Mouse (Mus musculus) liver, embryonic 13.5 days (tissue): Measurements from ENCODE around the gene Ralgapa1. TPM values are rescaled to one million over a fixed set of nuclear protein-coding genes. Genes with fewer than 3 reads are reported as not detected.

Experiments used
- ATAC-seq: fragments of 200-750 bp; cut with Nextera tagmentation; 2 replicates; pipeline ENCODE4 v1.8.0; 2017; ENCODE audit warnings: low read depth, mild to moderate bottlenecking, moderate number of reproducible peaks, moderate library complexity
- DNase-seq: peaks from one replicate; pipeline ENCODE4 v3.0.0; 2022
- H3K27ac ChIP-seq: fragments of 300-500 bp; sonication (generic); 2 replicates; pipeline ENCODE4 v1.5.1; 2015; ENCODE audit warnings: moderate library complexity, mild to moderate bottlenecking, inconsistent platforms
- H3K27me3 ChIP-seq: fragments of 300-500 bp; sonication (generic); 2 replicates; pipeline ENCODE4 v1.6.1; 2015; ENCODE audit warnings: mild to moderate bottlenecking, inconsistent platforms
- H3K36me3 ChIP-seq: fragments of 300-500 bp; sonication (generic); 2 replicates; pipeline ENCODE4 v1.6.1; 2015; ENCODE audit warnings: mild to moderate bottlenecking, inconsistent platforms
- H3K4me1 ChIP-seq: fragments of 300-500 bp; sonication (generic); replicated peaks from 2 replicates; pipeline ENCODE4 v1.6.1; 2015; ENCODE audit warnings: inconsistent platforms
- H3K4me2 ChIP-seq: fragments of 300-500 bp; sonication (generic); 2 replicates; pipeline ENCODE4 v1.6.1; 2015; ENCODE audit warnings: inconsistent platforms, mild to moderate bottlenecking, moderate library complexity
- H3K4me3 ChIP-seq: fragments of 300-500 bp; sonication (generic); replicated peaks from 2 replicates; pipeline ENCODE4 v1.5.1; 2015; ENCODE audit warnings: mild to moderate bottlenecking, inconsistent platforms
- H3K9ac ChIP-seq: fragments of 300-500 bp; sonication (generic); 2 replicates; pipeline ENCODE4 v1.6.1; 2015; ENCODE audit warnings: mild to moderate bottlenecking, inconsistent platforms
- H3K9me3 ChIP-seq: fragments of 300-500 bp; sonication (generic); replicated peaks from 2 replicates; pipeline ENCODE4 v1.6.1; 2016; ENCODE audit warnings: inconsistent platforms
- WGBS: fragments of 180-500 bp; shearing (Covaris S2); methylation state at CpG from one replicate; pipeline ENCODE4 v1.1.7; 2015; ENCODE audit not compliant: insufficient replicate concordance; 5-methylcytosine and 5-hydroxymethylcytosine counted together
- polyA plus RNA-seq: library from polyadenylated mRNA; unstranded; fragments of >200 nt; fragmentation: Nextera tagmentation; extraction: Ambion mirVana; gene quantifications from 2 replicates; pipeline ENCODE4 v1.2.1, GENCODE M21; 2015

Ralgapa1 gene
- polyA plus RNA-seq, 1 experiment from 2014 or later, result 4.0 TPM

DNA sequence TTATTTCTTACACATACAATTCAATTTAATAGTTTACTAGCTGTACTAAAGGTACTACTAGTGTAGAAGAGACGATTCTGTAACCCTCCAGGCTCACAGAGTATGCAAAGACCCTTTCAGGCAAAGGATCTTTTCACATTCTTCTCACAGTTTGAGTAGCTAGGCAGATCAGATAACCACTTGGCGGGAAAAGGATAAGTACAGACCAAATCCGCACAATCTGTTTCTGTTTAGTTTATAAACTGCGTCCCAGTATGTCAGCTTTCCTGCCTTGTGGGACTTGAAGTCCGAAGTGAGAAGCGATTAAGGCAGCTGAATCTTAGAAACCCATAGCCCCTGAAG is 14.9 kb upstream of the Ralgapa1 start:
- peak overlapping the region; percentile 87; the same call in 1 of the 2 replicates for H3K9ac ChIP-seq
- no peak for ATAC-seq
- 0% methylated on average over 6 of the region's 6 CpGs for WGBS

GRCm38 (mm10) chr12:55834891-55835290 is 13.9 kb upstream of the Ralgapa1 start:
- Histone ChIP-seq H3K36me3 (no peaks in the 10 kb centered on the region), H3K27ac (no peak overlapping the region), H3K27me3 (no peaks in the 10 kb centered on the region), H3K9ac (no peak overlapping the region), H3K4me1 (peaks cover 17% of the 10 kb centered on the region), H3K9me3 (no peaks in the 10 kb centered on the region), H3K4me3 (no peak overlapping the region), H3K4me2 (no peak overlapping the region)
- ATAC-seq (no peak), DNase-seq (no peak)
- 85% methylated on average over 8 of the region's 8 CpGs for WGBS

More for the DNA sequence above, 14.9 kb upstream of the Ralgapa1 start:
- no peak for DNase-seq
- H3K27ac ChIP-seq, result peak overlapping the region; percentile 58
- peak overlapping the region; percentile 84 for H3K4me2 ChIP-seq
- no peaks in the 10 kb centered on the region for H3K27me3 ChIP-seq
- H3K4me3 ChIP-seq, result peak overlapping the region; percentile 87
- H3K9me3 ChIP-seq, result no peaks in the 10 kb centered on the region
- peaks cover 17% of the 10 kb centered on the region for H3K4me1 ChIP-seq
- H3K36me3 ChIP-seq, result no peaks in the 10 kb centered on the region

DNA sequence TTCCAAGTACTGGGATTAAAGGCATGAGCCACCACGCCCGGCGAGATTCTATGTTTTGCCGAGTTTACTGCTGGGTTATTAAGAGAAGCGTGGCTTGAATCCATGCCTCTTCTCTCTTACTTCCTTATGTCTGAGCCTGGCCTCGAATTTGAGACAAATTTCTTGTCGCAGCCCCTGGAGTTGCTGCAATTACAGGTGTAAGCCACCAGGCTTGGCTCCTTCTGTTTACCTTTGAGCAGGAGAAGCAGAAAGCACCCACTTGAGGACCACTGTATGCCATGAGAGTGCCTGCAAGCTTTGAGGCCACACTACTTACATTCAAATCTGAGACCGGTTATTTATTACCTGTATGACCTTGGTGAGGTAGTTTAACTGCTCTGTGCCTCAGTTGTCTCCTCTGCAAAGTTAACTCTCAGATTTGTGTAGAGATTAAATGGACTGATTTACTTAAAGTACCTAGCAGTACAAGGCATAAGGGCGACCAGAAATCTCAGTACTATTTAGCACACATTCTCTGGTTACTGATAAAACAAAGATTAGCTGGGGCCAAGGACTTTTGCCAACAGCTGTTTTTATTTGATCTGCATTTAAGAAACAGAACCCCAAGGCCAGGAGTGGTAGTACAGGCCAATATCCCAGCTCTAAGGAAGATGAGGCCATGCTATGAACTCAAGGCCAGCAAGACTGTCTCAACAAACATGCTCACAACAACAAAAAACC is 13.1 kb upstream of the Ralgapa1 start:
- Histone ChIP-seq H3K27me3 (no peaks in the 10 kb centered on the region), H3K9ac (no peak overlapping the region), H3K9me3 (no peaks in the 10 kb centered on the region), H3K36me3 (no peaks in the 10 kb centered on the region), H3K4me2 (no peak overlapping the region), H3K4me1 (peaks cover 17% of the 10 kb centered on the region), H3K4me3 (no peak overlapping the region), H3K27ac (no peak overlapping the region)
- WGBS, result 53% methylated on average over 9 of the region's 9 CpGs
- DNase-seq, result no peak
- ATAC-seq, result no peak

DNA sequence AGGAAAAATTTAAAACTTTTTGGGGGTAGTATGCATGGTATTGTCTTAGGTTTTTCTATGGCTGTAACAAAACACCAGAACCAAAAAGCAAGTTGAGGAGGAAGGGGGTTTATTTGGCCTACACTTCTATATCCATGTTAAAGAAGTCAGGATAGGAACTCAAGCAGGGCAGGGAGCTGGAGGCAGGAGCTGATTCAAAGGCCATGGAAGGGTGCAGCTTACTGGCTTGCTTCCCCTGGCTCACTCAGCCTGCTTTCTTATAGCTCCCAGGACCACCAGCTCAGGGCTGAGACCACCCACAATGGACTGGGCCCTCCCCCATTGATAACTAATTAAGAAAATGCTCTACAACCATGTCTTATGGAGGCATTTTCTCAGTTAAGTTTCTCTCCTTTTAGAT is 12.0 kb upstream of the Ralgapa1 start:
- H3K9ac ChIP-seq, result no peak overlapping the region
- no peaks in the 10 kb centered on the region for H3K9me3 ChIP-seq
- no peaks in the 10 kb centered on the region for H3K27me3 ChIP-seq
- no peak overlapping the region for H3K4me2 ChIP-seq
- DNase-seq (no peak), ATAC-seq (no peak)
- H3K27ac ChIP-seq, result no peak overlapping the region
- no peaks in the 10 kb centered on the region for H3K36me3 ChIP-seq
- no peak overlapping the region for H3K4me3 ChIP-seq
- peaks cover 14% of the 10 kb centered on the region for H3K4me1 ChIP-seq

GRCm38 (mm10) chr12:55831101-55831500 is 10.1 kb upstream of the Ralgapa1 start:
- Histone ChIP-seq H3K4me2 (no peak overlapping the region), H3K4me3 (no peak overlapping the region), H3K9me3 (no peaks in the 10 kb centered on the region), H3K27me3 (no peaks in the 10 kb centered on the region), H3K4me1 (peaks cover 3% of the 10 kb centered on the region; the same call in 1 of the 2 replicates), H3K27ac (no peak overlapping the region), H3K9ac (no peak overlapping the region), H3K36me3 (no peaks in the 10 kb centered on the region)
- 24% methylated on average over 2 of the region's 2 CpGs for WGBS
- DNase-seq (peak; percentile 26), ATAC-seq (no peak)

DNA sequence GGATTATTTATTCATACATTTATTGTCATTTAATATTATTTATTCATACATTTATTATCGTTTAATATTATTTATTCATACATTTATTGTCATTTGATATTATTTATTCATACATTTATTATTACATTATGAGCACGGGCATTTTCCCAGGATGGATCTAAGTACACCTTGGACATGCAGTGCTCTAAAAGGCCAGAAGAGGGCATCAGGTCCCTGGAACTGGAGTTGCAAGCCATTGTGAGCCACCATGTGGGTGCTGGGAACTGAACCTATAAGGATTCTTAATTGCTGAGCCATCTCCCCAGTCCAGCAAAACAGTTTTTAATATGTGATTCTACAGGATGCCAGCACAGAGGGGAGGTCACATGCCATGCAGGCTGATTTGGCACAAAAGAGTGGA is 4.6 kb upstream of the Ralgapa1 start:
- H3K4me1 ChIP-seq, result peaks cover 6% of the 10 kb centered on the region
- no peak for DNase-seq
- H3K9me3 ChIP-seq, result no peaks in the 10 kb centered on the region; the same call in 1 of the 2 replicates
- 71% methylated on average over 2 of the region's 2 CpGs for WGBS
- no peaks in the 10 kb centered on the region for H3K27me3 ChIP-seq
- no peak overlapping the region for H3K4me2 ChIP-seq
- H3K4me3 ChIP-seq, result no peak overlapping the region
- no peaks in the 10 kb centered on the region for H3K36me3 ChIP-seq
- ATAC-seq, result no peak
- no peak overlapping the region for H3K9ac ChIP-seq
- no peak overlapping the region for H3K27ac ChIP-seq

DNA sequence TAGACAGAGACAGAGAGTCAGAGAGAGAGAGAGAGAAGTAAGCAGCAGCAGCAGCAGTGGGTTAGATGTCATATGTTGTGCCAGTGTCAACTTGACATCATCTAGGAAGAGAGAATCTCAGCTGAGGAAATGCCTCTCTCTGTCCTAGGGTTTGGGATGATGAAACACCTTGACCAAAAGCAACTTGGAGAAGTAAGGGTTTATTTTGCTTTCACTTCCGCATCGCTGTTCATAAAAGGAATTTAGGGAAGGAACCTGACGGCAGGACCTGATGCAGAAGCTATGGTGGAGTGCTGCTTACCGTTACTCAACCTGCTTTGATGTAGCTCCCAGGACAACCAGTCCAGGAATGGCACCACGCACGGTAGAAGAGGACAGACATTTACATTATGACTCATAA is 3.1 kb upstream of the Ralgapa1 start:
- Histone ChIP-seq H3K27me3 (no peaks in the 10 kb centered on the region), H3K9ac (no peak overlapping the region), H3K27ac (no peak overlapping the region), H3K4me2 (no peak overlapping the region), H3K9me3 (no peaks in the 10 kb centered on the region; the same call in 1 of the 2 replicates), H3K4me3 (no peak overlapping the region), H3K4me1 (peaks cover 19% of the 10 kb centered on the region), H3K36me3 (no peaks in the 10 kb centered on the region)
- 65% methylated on average over 6 of the region's 6 CpGs for WGBS
- no peak for DNase-seq
- ATAC-seq, result no peak

GRCm38 (mm10) chr12:55820119-55820660 is 777 bp downstream of the Ralgapa1 start:
- no peaks in the 10 kb centered on the region for H3K36me3 ChIP-seq
- peak overlapping the region; percentile 94 for H3K4me2 ChIP-seq
- DNase-seq, result peak; percentile 22
- peaks cover 26% of the 10 kb centered on the region for H3K4me1 ChIP-seq
- H3K27me3 ChIP-seq, result no peaks in the 10 kb centered on the region
- H3K4me3 ChIP-seq, result peak overlapping the region; percentile 90
- H3K9ac ChIP-seq, result peak overlapping the region; percentile 91
- peak; percentile 58 for ATAC-seq
- peak overlapping the region; percentile 88 for H3K27ac ChIP-seq
- under 1% methylated on average over 35 of the region's 35 CpGs for WGBS
- H3K9me3 ChIP-seq, result no peaks in the 10 kb centered on the region

GRCm38 (mm10) chr12:55816488-55816887 is 4.5 kb downstream of the Ralgapa1 start:
- H3K9ac ChIP-seq, result no peak overlapping the region
- WGBS, result 89% methylated on average over 5 of the region's 5 CpGs
- H3K27me3 ChIP-seq, result no peaks in the 10 kb centered on the region
- H3K4me1 ChIP-seq, result peaks cover 30% of the 10 kb centered on the region
- H3K36me3 ChIP-seq, result no peaks in the 10 kb centered on the region
- no peak overlapping the region for H3K4me2 ChIP-seq
- no peak overlapping the region for H3K4me3 ChIP-seq
- DNase-seq (no peak), ATAC-seq (no peak)
- H3K9me3 ChIP-seq, result no peaks in the 10 kb centered on the region
- H3K27ac ChIP-seq, result no peak overlapping the region

DNA sequence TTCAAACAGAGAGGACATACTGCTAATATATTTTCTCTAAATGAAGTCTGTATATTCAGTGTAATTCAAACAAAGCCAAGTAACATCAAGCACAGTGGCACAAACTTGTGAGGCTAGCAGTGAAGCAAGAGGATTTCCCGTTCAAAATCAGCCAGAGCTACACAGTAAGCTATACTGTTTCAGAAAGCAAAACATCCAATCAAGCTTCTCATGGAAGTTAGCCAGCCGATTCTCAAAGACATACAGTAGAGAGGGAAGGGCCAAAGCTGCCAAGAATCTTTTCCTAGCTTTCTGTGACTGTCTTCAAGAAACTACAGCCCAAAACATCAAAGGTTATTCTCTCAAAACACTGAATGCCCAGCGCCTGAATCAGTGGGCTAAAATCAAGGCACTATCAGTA is 15.9 kb downstream of the Ralgapa1 start:
- ATAC-seq, result no peak
- H3K27me3 ChIP-seq, result no peaks in the 10 kb centered on the region
- no peak overlapping the region for H3K9ac ChIP-seq
- H3K27ac ChIP-seq, result no peak overlapping the region
- H3K4me1 ChIP-seq, result peaks cover 8% of the 10 kb centered on the region
- WGBS, result 56% methylated on average over 3 of the region's 3 CpGs
- H3K36me3 ChIP-seq, result no peaks in the 10 kb centered on the region
- no peaks in the 10 kb centered on the region for H3K9me3 ChIP-seq
- no peak overlapping the region for H3K4me3 ChIP-seq
- no peak for DNase-seq
- H3K4me2 ChIP-seq, result no peak overlapping the region

GRCm38 (mm10) chr12:55801131-55801530 is 19.8 kb downstream of the Ralgapa1 start:
- 84% methylated on average over 4 of the region's 4 CpGs for WGBS
- DNase-seq (no peak), ATAC-seq (no peak)
- Histone ChIP-seq H3K4me2 (no peak overlapping the region), H3K27me3 (no peaks in the 10 kb centered on the region), H3K9me3 (no peaks in the 10 kb centered on the region), H3K9ac (no peak overlapping the region), H3K36me3 (no peaks in the 10 kb centered on the region), H3K4me1 (peaks cover 15% of the 10 kb centered on the region), H3K4me3 (no peak overlapping the region), H3K27ac (no peak overlapping the region)

DNA sequence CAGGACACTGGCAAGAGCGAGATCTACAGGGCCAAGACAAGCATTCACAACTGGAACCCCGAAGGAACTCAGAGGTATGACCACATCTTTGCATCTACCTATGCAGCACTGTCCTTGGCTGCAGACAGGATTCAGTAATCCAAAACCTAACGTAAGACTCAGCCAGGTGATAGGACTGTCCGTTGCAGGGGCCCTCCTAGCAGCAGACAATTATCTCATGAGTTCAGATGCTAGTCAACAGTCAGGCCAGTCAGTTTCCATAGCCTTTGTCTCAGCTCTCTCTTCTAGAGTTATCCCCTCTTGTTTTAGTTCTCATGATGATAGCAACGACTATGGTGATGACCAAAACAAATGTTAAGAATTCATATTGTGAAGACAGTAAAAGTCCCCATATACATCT is 20.8 kb downstream of the Ralgapa1 start:
- H3K9me3 ChIP-seq, result no peaks in the 10 kb centered on the region
- H3K27ac ChIP-seq, result no peak overlapping the region
- H3K4me2 ChIP-seq, result peak overlapping the region; percentile 3; the same call in 1 of the 2 replicates
- 38% methylated on average over 5 of the region's 5 CpGs for WGBS
- peak overlapping the region; percentile 32; the same call in 1 of the 2 replicates for H3K9ac ChIP-seq
- H3K4me1 ChIP-seq, result peaks cover 15% of the 10 kb centered on the region
- no peak overlapping the region for H3K4me3 ChIP-seq
- DNase-seq (no peak), ATAC-seq (peak; percentile 87)
- no peaks in the 10 kb centered on the region for H3K27me3 ChIP-seq
- no peaks in the 10 kb centered on the region for H3K36me3 ChIP-seq
